Mouse (Mus musculus) limb, embryonic 11.5 days (tissue): ENCODE results near the gene Eva1b. TPM values are rescaled to one million over a fixed set of nuclear protein-coding genes. Genes with fewer than 3 reads are reported as not detected.

Experiments
- polyA plus RNA-seq: library from polyadenylated mRNA; unstranded; fragments of >200 nt; fragmentation: Nextera tagmentation; extraction: Ambion mirVana; gene quantifications from 2 replicates; pipeline ENCODE4 v1.2.1, GENCODE M21; 2014

The Eva1b gene
- polyA plus RNA-seq, 1 experiment from 2014 or later = 70.3 TPM

Other genes with a start within 250 kb of the Eva1b start
- 0.20 and 0.40 TPM in 2 replicates for gene Csf3r, start 123.2 kb upstream of the Eva1b start, polyA plus RNA-seq
- 156 and 160 TPM in 2 replicates for gene Mrps15, start 100.8 kb upstream of the Eva1b start, polyA plus RNA-seq
- gene Oscp1, start 89.2 kb upstream of the Eva1b start, polyA plus RNA-seq = 20.1 and 21.4 TPM in 2 replicates
- 39.0 and 44.8 TPM in 2 replicates for gene Lsm10, start 51.1 kb upstream of the Eva1b start, polyA plus RNA-seq
- gene Stk40, start 43.8 kb upstream of the Eva1b start, polyA plus RNA-seq = 27.8 and 30.4 TPM in 2 replicates
- 5.4 and 5.5 TPM in 2 replicates for gene Sh3d21, start 15.7 kb downstream of the Eva1b start, polyA plus RNA-seq
- gene Thrap3, start 55.0 kb downstream of the Eva1b start, polyA plus RNA-seq = 247 and 264 TPM in 2 replicates
- 54.6 and 61.2 TPM in 2 replicates for gene Map7d1, start 108.6 kb downstream of the Eva1b start, polyA plus RNA-seq
- 25.0 and 32.2 TPM in 2 replicates for gene Trappc3, start 114.6 kb downstream of the Eva1b start, polyA plus RNA-seq
- 1.4 and 1.5 TPM in 2 replicates for gene Col8a2, start 139.0 kb downstream of the Eva1b start, polyA plus RNA-seq
- gene Adprhl2, start 174.0 kb downstream of the Eva1b start, polyA plus RNA-seq = 59.2 and 62.0 TPM in 2 replicates
- 2.6 and 3.1 TPM in 2 replicates for gene Tekt2, start 177.9 kb downstream of the Eva1b start, polyA plus RNA-seq